ENCODE assay signal across 7 mouse cellular contexts in the genomic region with DNA sequence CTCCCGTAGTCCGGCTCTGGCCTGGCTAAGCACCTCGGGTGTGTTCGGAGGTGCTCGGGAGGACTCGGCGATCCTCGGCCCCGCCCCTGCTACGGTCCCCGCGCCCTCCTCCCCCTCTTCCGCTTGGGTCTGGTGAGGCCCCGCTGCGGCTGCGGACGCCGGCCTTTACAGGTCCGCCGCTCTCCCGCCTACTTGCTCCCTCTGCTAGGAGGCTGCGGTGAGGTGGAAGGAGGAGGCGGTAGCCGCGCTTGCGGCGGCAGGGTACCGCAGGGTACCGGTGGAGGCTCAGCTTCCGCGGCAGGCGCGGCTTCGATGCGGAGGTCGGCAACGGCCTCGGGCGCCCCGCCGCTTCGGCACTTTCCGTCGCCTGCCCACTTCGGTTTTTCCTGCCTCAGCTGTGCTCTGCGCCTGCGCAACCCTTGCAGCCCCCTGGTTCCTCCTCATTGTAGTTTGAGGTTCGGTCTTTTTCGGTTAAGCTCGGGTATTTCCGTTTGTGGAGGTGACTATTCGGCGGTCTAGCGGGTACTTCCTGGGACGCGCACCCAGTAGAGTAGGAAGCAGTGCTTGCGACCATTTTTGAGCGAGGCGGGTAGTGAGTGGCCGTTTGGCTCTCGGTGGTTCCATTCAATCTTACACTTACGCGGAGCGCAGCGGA. TPM values are rescaled to one million over a fixed set of nuclear protein-coding genes. Genes with fewer than 3 reads are reported as not detected.
DNase-seq lines count a peak whose midpoint lies in the region; ATAC-seq and TF ChIP-seq lines count a peak whose summit lies in the region.

A gene (minus strand): TSS at position 375 of the 655 bp plus-strand sequence.

- peak within 1 kb of the TSS; percentile 100 for H3K27ac ChIP-seq in embryonic facial prominence, embryonic 13.5 days
- peak within 1 kb of the TSS; percentile 100 for H3K27ac ChIP-seq in heart, adult 2 months
- peak within 1 kb of the TSS; percentile 99 for H3K27ac ChIP-seq in limb, embryonic 13.5 days
- H3K27ac ChIP-seq in midbrain, embryonic 16.5 days (ENCODE audit: low read length) = peak within 1 kb of the TSS; percentile 100

- H3K4me3 ChIP-seq in embryonic facial prominence, embryonic 13.5 days = peak within 1 kb of the TSS; percentile 77
- H3K4me3 ChIP-seq in heart, adult 2 months = peak within 1 kb of the TSS; percentile 100
- H3K4me3 ChIP-seq in limb, embryonic 13.5 days = peak within 1 kb of the TSS; percentile 81
- peak within 1 kb of the TSS; percentile 72 for H3K4me3 ChIP-seq in midbrain, embryonic 16.5 days (ENCODE audit: low read depth, low read length)

- peak within 1 kb of the TSS; percentile 99 for H3K9ac ChIP-seq in embryonic facial prominence, embryonic 13.5 days
- H3K9ac ChIP-seq in heart, adult 2 months (ENCODE audit: low read depth, low read length) = peak within 1 kb of the TSS; percentile 97
- H3K9ac ChIP-seq in limb, embryonic 13.5 days = peak within 1 kb of the TSS; percentile 97
- H3K9ac ChIP-seq in midbrain, embryonic 16.5 days (ENCODE audit: low read depth, low read length) = peak within 1 kb of the TSS; percentile 97

- no peak; the same call in 1 of the 2 replicates for TF ChIP-seq EP300 in heart, adult 2 months (IDR thresholded peaks at IDR 0.05; ENCODE audit: insufficient read depth, low read depth, low read length)

- ATAC-seq in embryonic facial prominence, embryonic 13.5 days (ENCODE audit: insufficient number of reproducible peaks, insufficient read depth, low FRiP score, low TSS enrichment, low read depth) = peak; percentile 91
- ATAC-seq in limb, embryonic 13.5 days (ENCODE audit: low FRiP score, low read depth) = peak; percentile 92
- peak; percentile 91 for ATAC-seq in midbrain, embryonic 16.5 days

- no peaks in the 10 kb centered on the region for H3K79me2 ChIP-seq in heart, adult 2 months (replicated peaks; ENCODE audit: control insufficient read depth, insufficient read depth, low read length)

- TF ChIP-seq CTCF in heart, adult 2 months (IDR thresholded peaks at IDR 0.05) = no peak

- H3K4me2 ChIP-seq in embryonic facial prominence, embryonic 13.5 days = peak within 1 kb of the TSS; percentile 88
- peak within 1 kb of the TSS; percentile 88 for H3K4me2 ChIP-seq in limb, embryonic 13.5 days (replicated peaks)
- H3K4me2 ChIP-seq in midbrain, embryonic 16.5 days (ENCODE audit: low read length) = peak within 1 kb of the TSS; percentile 89

- TF ChIP-seq POLR2A in heart, adult 2 months (IDR thresholded peaks at IDR 0.05; ENCODE audit: insufficient read depth, low read depth, low read length) = peak; percentile 87

- intact Hi-C loops in heart, adult 2 months (cut with DNase I) = loop anchor here (2.0 to 10.0 kb wide), 4 partner anchors 17 to 563 kb away; a partner anchor contains a TSS

- DNase-seq in adrenal gland, postnatal 36 days = peak; percentile 99
- DNase-seq in heart, adult 2 months = peak; percentile 99 to 100
- DNase-seq in kidney, adult 8-10 months = peak; percentile 97 to 98
- DNase-seq in spleen, postnatal 10 days (ENCODE audit: low spot score in 2 of 2) = peak; percentile 98

- peaks cover 23% of the 10 kb centered on the region for H3K36me3 ChIP-seq in embryonic facial prominence, embryonic 13.5 days
- no peaks in the 10 kb centered on the region; the same call in 1 of the 2 replicates for H3K36me3 ChIP-seq in heart, adult 2 months (ENCODE audit: control insufficient read depth, insufficient read depth, low read length)
- H3K36me3 ChIP-seq in limb, embryonic 13.5 days = peaks cover 24% of the 10 kb centered on the region
- peaks cover 5% of the 10 kb centered on the region; the same call in 1 of the 2 replicates for H3K36me3 ChIP-seq in midbrain, embryonic 16.5 days (ENCODE audit: control insufficient read depth, insufficient read depth, low read length)

- H3K27me3 ChIP-seq in embryonic facial prominence, embryonic 13.5 days = peaks cover 24% of the 10 kb centered on the region
- H3K27me3 ChIP-seq in heart, adult 2 months (ENCODE audit: control insufficient read depth, insufficient read depth, low read length) = no peaks in the 10 kb centered on the region
- peaks cover 25% of the 10 kb centered on the region for H3K27me3 ChIP-seq in limb, embryonic 13.5 days
- H3K27me3 ChIP-seq in midbrain, embryonic 16.5 days (ENCODE audit: control insufficient read depth, insufficient read depth, low read depth, low read length) = peaks cover 6% of the 10 kb centered on the region

- WGBS in embryonic facial prominence, embryonic 13.5 days = 0% methylated on average over 54 of the region's 65 CpGs
- under 1% methylated on average over 65 of the region's 65 CpGs for WGBS in heart, adult 2 months
- WGBS in limb, embryonic 13.5 days = under 1% methylated on average over 56 of the region's 65 CpGs
- 0% methylated on average over 51 of the region's 65 CpGs for WGBS in midbrain, embryonic 16.5 days

- peaks cover 40% of the 10 kb centered on the region for H3K4me1 ChIP-seq in embryonic facial prominence, embryonic 13.5 days
- H3K4me1 ChIP-seq in heart, adult 2 months (ENCODE audit: control insufficient read depth, insufficient read depth, low read length) = peaks cover 9% of the 10 kb centered on the region
- peaks cover 44% of the 10 kb centered on the region for H3K4me1 ChIP-seq in limb, embryonic 13.5 days
- peaks cover 34% of the 10 kb centered on the region for H3K4me1 ChIP-seq in midbrain, embryonic 16.5 days (ENCODE audit: control insufficient read depth, insufficient read depth, low read length)

- H3K9me3 ChIP-seq in embryonic facial prominence, embryonic 13.5 days = no peaks in the 10 kb centered on the region
- 0 out of 2 replicates have a peak, but pooled peaks cover 2% of the 10 kb centered on the region for H3K9me3 ChIP-seq in limb, embryonic 13.5 days
- H3K9me3 ChIP-seq in midbrain, embryonic 16.5 days (replicated peaks; ENCODE audit: control insufficient read depth, low read length, poor library complexity, severe bottlenecking) = no peaks in the 10 kb centered on the region

RNA-seq across cellular contexts. Expression of the gene that starts here (rescaled TPM):
- total RNA-seq in adrenal gland, postnatal 36 days (2021) = 100 to 1,000 TPM; 173 to 178 TPM
- polyA plus RNA-seq in embryonic facial prominence, embryonic 13.5 days (2015; fragmentation: Nextera tagmentation; extraction: Ambion mirVana) = 74.0 and 97.2 TPM in 2 replicates
- total RNA-seq in heart, adult 2 months (2021) = 100 to 1,000 TPM; 169 to 201 TPM
- polyA plus RNA-seq in heart, adult 2 months (2012; rRNA removed) = 242 and 328 TPM in 2 replicates
- 100 and 114 TPM in 2 replicates for polyA plus RNA-seq in limb, embryonic 13.5 days (2015; fragmentation: Nextera tagmentation; extraction: Ambion mirVana)
- polyA plus RNA-seq in midbrain, embryonic 16.5 days (2015; fragmentation: Nextera tagmentation; extraction: Ambion mirVana) = 74.0 and 83.9 TPM in 2 replicates

Comparison
In these comparisons a context has a peak if more than half of its experiments do, and no peak if none do; other contexts are left out.
1. Peak in every context shown above with its lines: DNase-seq, ATAC-seq, H3K4me3 ChIP-seq and H3K27ac ChIP-seq.